Mouse (Mus musculus) hindbrain, postnatal 0 days (tissue): Measurements from ENCODE around the gene Gm21789. TPM values are rescaled to one million over a fixed set of nuclear protein-coding genes. Genes with fewer than 3 reads are reported as not detected.
"Not testable (repeated sequence)": the region's sequence is repeated elsewhere in the genome, so short reads cannot be mapped to it uniquely, and the experiment has no call there.

Source experiments
- ATAC-seq: fragments of 200-750 bp; cut with Nextera tagmentation; 2 replicates; pipeline ENCODE4 v1.8.0; 2017; ENCODE audit warnings: mild to moderate bottlenecking, moderate TSS enrichment, moderate library complexity
- DNase-seq: peaks from one replicate; pipeline ENCODE4 v3.0.0-alpha.2; 2015; ENCODE audit warnings: low spot score
- H3K27ac ChIP-seq: fragments of 300-500 bp; sonication (generic); 2 replicates; pipeline ENCODE4 v1.5.1; 2014; ENCODE audit warnings: mild to moderate bottlenecking
- H3K27me3 ChIP-seq: fragments of 300-500 bp; sonication (generic); 2 replicates; pipeline ENCODE4 v1.6.1; 2014; ENCODE audit warnings: low read length, mixed read lengths; ENCODE audit not compliant: insufficient read depth
- H3K36me3 ChIP-seq: fragments of 300-500 bp; sonication (generic); 2 replicates; pipeline ENCODE4 v1.6.1; 2014; ENCODE audit warnings: low read length, mixed read lengths; ENCODE audit not compliant: insufficient read depth
- H3K4me1 ChIP-seq: fragments of 300-500 bp; sonication (generic); 2 replicates; pipeline ENCODE4 v1.6.1; 2014; ENCODE audit warnings: antibody characterized with exemption, low read length, mixed read lengths; ENCODE audit not compliant: insufficient read depth
- H3K4me2 ChIP-seq: fragments of 300-500 bp; sonication (generic); 2 replicates; pipeline ENCODE4 v1.6.1; 2014; ENCODE audit warnings: low read depth, mild to moderate bottlenecking, low read length, moderate library complexity, mixed read lengths
- H3K4me3 ChIP-seq: fragments of 300-500 bp; sonication (generic); 2 replicates; pipeline ENCODE4 v1.5.1; 2014; ENCODE audit warnings: low read length
- H3K9ac ChIP-seq: fragments of 300-500 bp; sonication (generic); replicated peaks from 2 replicates; pipeline ENCODE4 v1.6.1; 2014; ENCODE audit warnings: mild to moderate bottlenecking, low read length, moderate library complexity, mixed read lengths
- H3K9me3 ChIP-seq: fragments of 300-500 bp; sonication (generic); 2 replicates; pipeline ENCODE4 v1.6.1; 2016; ENCODE audit warnings: low read length, mixed read lengths
- WGBS: fragments of 180-500 bp; shearing (Covaris S2); extraction: QIAGEN DNeasy Blood & Tissue Kit; methylation state at CpG from one replicate; pipeline ENCODE4 v1.1.7; 2014; 5-methylcytosine and 5-hydroxymethylcytosine counted together
- polyA plus RNA-seq: library from polyadenylated mRNA; unstranded; fragments of >200 nt; fragmentation: Nextera tagmentation; extraction: Ambion mirVana; gene quantifications from 2 replicates; pipeline ENCODE4 v1.2.1, GENCODE M21; 2015
- total RNA-seq: library from RNA; depleted of rRNA; stranded (reverse); fragments of >200 nt; gene quantifications from 2 replicates; pipeline ENCODE4 v1.2.3, GENCODE M21; 2014; rRNA removed

Gene Gm21789
- total RNA-seq: not detected in 2 replicates
- not detected in 2 replicates for polyA plus RNA-seq

GRCm38 (mm10) chrX:32941468-32941867 lies at the start of gene Gm21789:
Gm21789 (plus strand) TSS chrX:32941768.
- H3K36me3 ChIP-seq, ATAC-seq, H3K27ac ChIP-seq, H3K9me3 ChIP-seq, DNase-seq, H3K4me1 ChIP-seq, H3K4me3 ChIP-seq, H3K27me3 ChIP-seq, H3K9ac ChIP-seq, H3K4me2 ChIP-seq: not testable (repeated sequence)
- no CpG with 5 or more reads among the region's 1 CpGs for WGBS

DNA sequence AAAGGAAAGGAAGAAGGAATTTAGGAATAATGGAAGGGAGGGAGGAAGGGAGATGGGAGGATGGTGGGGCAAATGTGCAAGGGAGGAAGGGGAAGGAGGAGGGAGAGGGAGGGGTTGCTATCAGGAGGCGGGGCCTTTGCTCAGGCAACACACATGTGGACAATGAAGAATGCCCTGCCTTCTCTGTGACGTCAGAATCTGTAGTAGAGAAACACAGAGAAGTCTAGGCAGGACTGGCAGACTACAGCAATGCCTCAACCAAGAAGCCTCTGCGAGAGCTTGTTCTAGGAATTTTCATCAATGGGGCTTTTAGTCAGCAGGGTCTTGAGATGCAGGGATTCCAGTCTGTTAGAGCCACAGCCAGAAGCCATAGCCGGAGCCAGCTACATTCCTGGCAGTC lies 47.2 kb upstream of the Gm21789 start, which contains the start of gene Btbd35f30:
Gene Btbd35f30 (plus strand): TSS at position 301 of the 400 bp plus-strand sequence.
- H3K4me3 ChIP-seq, H3K4me2 ChIP-seq, H3K36me3 ChIP-seq, H3K9me3 ChIP-seq, H3K9ac ChIP-seq, DNase-seq, H3K27ac ChIP-seq, H3K4me1 ChIP-seq, H3K27me3 ChIP-seq, ATAC-seq: not testable (repeated sequence)
- no CpG with 5 or more reads among the region's 4 CpGs for WGBS

GRCm38 (mm10) chrX:32973597-32973996 lies 32.0 kb downstream of the Gm21789 start, which contains the start of gene Btbd35f5:
Btbd35f5 (plus strand) TSS chrX:32973897.
- not testable (repeated sequence) for H3K9me3 ChIP-seq, H3K4me2 ChIP-seq, H3K27ac ChIP-seq, H3K36me3 ChIP-seq, H3K9ac ChIP-seq, H3K4me3 ChIP-seq, H3K4me1 ChIP-seq, H3K27me3 ChIP-seq, DNase-seq, ATAC-seq
- no CpG with 5 or more reads among the region's 3 CpGs for WGBS

Other genes starting within 250 kb of the Gm21789 start
- gene Btbd35f21, start 215.7 kb upstream of the Gm21789 start, total RNA-seq: not detected in 2 replicates
- gene Btbd35f21, start 215.7 kb upstream of the Gm21789 start, polyA plus RNA-seq: not detected in 2 replicates
- not detected in 2 replicates for gene Btbd35f30, start 47.1 kb upstream of the Gm21789 start, total RNA-seq
- not detected in 2 replicates for gene Btbd35f30, start 47.1 kb upstream of the Gm21789 start, polyA plus RNA-seq
- not detected in 2 replicates for gene Btbd35f5, start 32.1 kb downstream of the Gm21789 start, total RNA-seq
- not detected in 2 replicates for gene Btbd35f5, start 32.1 kb downstream of the Gm21789 start, polyA plus RNA-seq